Mouse (Mus musculus) ES-Bruce4 (cell line): ENCODE measurements around the gene Crygn.

ENCODE experiments used
- CTCF ChIP-seq: IDR thresholded peaks from one replicate; pipeline ENCODE4 v1.8.1; 2011; ENCODE audit warnings: low read depth, low read length
- EP300 ChIP-seq: IDR thresholded peaks from 2 replicates; pipeline ENCODE4 v1.6.1; 2011; ENCODE audit warnings: low read depth, low read length; ENCODE audit not compliant: insufficient read depth

DNA sequence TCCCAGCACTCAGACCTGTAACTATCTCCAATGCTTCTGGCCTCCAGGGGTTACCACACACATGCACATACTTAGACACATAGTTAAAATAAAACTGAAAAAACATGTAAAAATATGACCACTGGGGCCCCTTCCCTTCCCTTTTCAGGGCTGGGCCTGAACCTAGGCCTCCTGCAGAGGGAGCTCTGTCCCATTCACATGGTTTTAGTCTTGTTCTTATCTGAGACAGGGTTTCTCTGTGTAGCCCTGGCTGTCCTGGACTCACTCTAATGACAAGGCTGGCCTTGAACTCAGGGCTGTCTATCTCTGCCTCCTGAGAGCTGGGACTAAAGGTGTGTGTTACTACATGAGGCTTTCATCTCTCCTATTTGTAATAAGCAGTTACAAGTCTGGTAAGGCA is 42.6 kb upstream of the Crygn start:
- TF ChIP-seq EP300 (no peak), CTCF (peak; percentile 54)
